Mouse (Mus musculus) embryonic facial prominence, embryonic 14.5 days (tissue): ENCODE measurements around the gene Pptc7. TPM values are rescaled to one million over a fixed set of nuclear protein-coding genes. Genes with fewer than 3 reads are reported as not detected.

Experiments
- polyA plus RNA-seq: library from polyadenylated mRNA; unstranded; fragments of >200 nt; fragmentation: Nextera tagmentation; extraction: Ambion mirVana; gene quantifications from 2 replicates; pipeline ENCODE4 v1.2.1, GENCODE M21; 2014

Pptc7 gene
- polyA plus RNA-seq, 1 experiment from 2014 or later: 8.1 TPM

Other genes with a start within 250 kb of the Pptc7 start
- 2.8 and 3.0 TPM in 2 replicates for gene Cux2, start 234.3 kb upstream of the Pptc7 start, polyA plus RNA-seq
- 37.4 and 56.5 TPM in 2 replicates for gene Myl2, start 183.4 kb upstream of the Pptc7 start, polyA plus RNA-seq
- 0.43 TPM in 1 of 2 replicates, not detected in the other for gene Ccdc63, start 143.5 kb upstream of the Pptc7 start, polyA plus RNA-seq
- gene Ppp1cc, start 126.1 kb upstream of the Pptc7 start, polyA plus RNA-seq: 222 and 231 TPM in 2 replicates
- gene Hvcn1, start 77.6 kb upstream of the Pptc7 start, polyA plus RNA-seq: 7.9 and 12.3 TPM in 2 replicates
- 5.1 and 7.3 TPM in 2 replicates for gene Tctn1, start 19.9 kb upstream of the Pptc7 start, polyA plus RNA-seq
- gene Rad9b, start 69.9 kb downstream of the Pptc7 start, polyA plus RNA-seq: 8.0 and 9.8 TPM in 2 replicates
- gene Vps29, start 70.0 kb downstream of the Pptc7 start, polyA plus RNA-seq: 211 and 218 TPM in 2 replicates
- 62.1 and 64.7 TPM in 2 replicates for gene Gpn3, start 87.5 kb downstream of the Pptc7 start, polyA plus RNA-seq
- 73.9 and 77.3 TPM in 2 replicates for gene Fam216a, start 88.0 kb downstream of the Pptc7 start, polyA plus RNA-seq
- gene Arpc3, start 107.5 kb downstream of the Pptc7 start, polyA plus RNA-seq: 50.3 and 51.8 TPM in 2 replicates
- 23.1 and 24.9 TPM in 2 replicates for gene Anapc7, start 137.3 kb downstream of the Pptc7 start, polyA plus RNA-seq
- gene Atp2a2, start 217.9 kb downstream of the Pptc7 start, polyA plus RNA-seq: 47.6 and 52.6 TPM in 2 replicates